Mouse (Mus musculus): ENCODE measurements around the gene Tnip3.

GRCm38 (mm10) chr6:65600887-65601286 lies 75.8 kb downstream of the Tnip3 start:
- TF ChIP-seq EP300 (IDR thresholded peaks at IDR 0.05; ENCODE audit: insufficient read depth, low read depth, low read length) (no peak), POLR2A (IDR thresholded peaks at IDR 0.05; ENCODE audit: insufficient read depth, low read length) (no peak)
